Mouse (Mus musculus) megakaryocyte, embryonic 14.5 days (primary cell): ENCODE results near the gene Kdm5c. TPM values are rescaled to one million over a fixed set of nuclear protein-coding genes. Genes with fewer than 3 reads are reported as not detected.
"Not testable (repeated sequence)": the region's sequence is repeated elsewhere in the genome, so short reads cannot be mapped to it uniquely, and the experiment has no call there.

ENCODE experiments used
- H3K27me3 ChIP-seq: replicated peaks from 2 replicates; pipeline ENCODE3; 2012; ENCODE audit warnings: inconsistent platforms
- H3K36me3 ChIP-seq: replicated peaks from 2 replicates; pipeline ENCODE3; 2012; ENCODE audit warnings: low read length, inconsistent platforms, mixed read lengths
- H3K4me1 ChIP-seq: 2 replicates; pipeline ENCODE4 v1.6.1; 2012; ENCODE audit warnings: inconsistent platforms
- H3K4me3 ChIP-seq: replicated peaks from 2 replicates; pipeline ENCODE3; 2012; ENCODE audit warnings: moderate library complexity, mild to moderate bottlenecking, inconsistent platforms
- H3K9me3 ChIP-seq: 2 replicates; pipeline ENCODE4 v1.6.1; 2012; ENCODE audit warnings: inconsistent platforms
- FLI1 ChIP-seq: IDR thresholded peaks from 2 replicates; pipeline ENCODE4 v1.6.1; 2012; ENCODE audit warnings: low read length, inconsistent platforms, mixed read lengths
- GATA1 ChIP-seq: IDR thresholded peaks from 3 replicates; pipeline ENCODE4 v1.6.1; 2012; ENCODE audit warnings: mixed read lengths, low read length, inconsistent platforms, borderline replicate concordance
- polyA plus RNA-seq: library from polyadenylated mRNA; stranded (reverse); fragments of >175 nt; gene quantifications from 2 replicates; pipeline ENCODE4 v1.2.3, GENCODE M21; 2012; ENCODE audit warnings: low replicate concordance; ENCODE audit not compliant: insufficient read depth

Gene Kdm5c
- polyA plus RNA-seq, 1 experiment = 70.8 TPM

- no peak overlapping the region for H3K4me3 ChIP-seq
- TF ChIP-seq GATA1 = no peak
- TF ChIP-seq FLI1 = no peak
- peaks cover 6% of the 10 kb centered on the region; the same call in 1 of the 2 replicates for H3K9me3 ChIP-seq
- H3K4me1 ChIP-seq = peaks cover 18% of the 10 kb centered on the region
- H3K27me3 ChIP-seq = no peaks in the 10 kb centered on the region
- H3K36me3 ChIP-seq = no peaks in the 10 kb centered on the region
Observed at GRCm38 (mm10) chrX:152284746-152285145, 51.9 kb downstream of the Kdm5c start.

GRCm38 (mm10) chrX:152287026-152287425, 54.2 kb downstream of the Kdm5c start:
- not testable (repeated sequence) for H3K36me3 ChIP-seq, H3K27me3 ChIP-seq, H3K9me3 ChIP-seq, H3K4me3 ChIP-seq
- peaks cover 14% of the 10 kb centered on the region for H3K4me1 ChIP-seq

DNA sequence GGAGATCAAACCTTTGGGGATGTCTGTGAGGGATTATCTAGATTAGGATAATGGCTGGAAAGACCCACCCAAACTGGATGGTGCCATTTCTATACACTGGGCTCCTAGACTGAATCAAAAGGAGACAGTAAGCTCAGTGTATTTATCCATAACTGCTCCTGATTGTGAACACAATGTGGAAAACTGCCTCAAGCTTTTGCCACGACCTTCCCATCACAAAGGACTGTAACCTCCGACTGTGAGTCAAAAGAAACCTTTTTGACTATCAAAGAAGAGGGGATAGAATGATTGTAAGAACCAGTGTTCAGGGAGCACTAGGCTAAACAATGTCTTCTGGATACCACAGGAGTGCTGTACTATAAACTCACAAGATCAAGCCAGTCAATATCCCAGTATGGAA, 73.4 kb downstream of the Kdm5c start:
- Histone ChIP-seq H3K4me1 (peaks cover 13% of the 10 kb centered on the region), H3K4me3 (no peak overlapping the region), H3K9me3 (no peaks in the 10 kb centered on the region), H3K27me3 (peaks cover 2% of the 10 kb centered on the region), H3K36me3 (no peaks in the 10 kb centered on the region)
- TF ChIP-seq GATA1 (no peak), FLI1 (no peak)

DNA sequence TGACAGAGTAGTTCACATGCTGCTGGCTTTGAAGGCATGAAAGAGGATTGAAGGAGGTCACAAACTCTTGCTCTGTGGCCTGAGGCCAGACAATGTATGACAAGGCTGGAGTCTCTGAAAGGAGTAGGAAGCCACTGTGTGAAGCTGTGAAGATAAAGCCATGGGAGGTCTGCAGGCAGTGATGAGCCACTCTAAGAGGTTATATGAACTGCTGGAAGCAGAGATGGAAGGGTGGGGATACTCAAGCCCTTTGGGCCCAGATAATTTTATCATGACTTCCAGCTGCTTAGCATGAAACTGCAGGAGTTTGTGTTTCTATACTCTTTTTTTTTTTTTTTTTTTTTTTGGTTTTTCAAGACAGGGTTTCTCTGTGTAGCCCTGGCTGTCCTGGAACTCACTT, 74.6 kb downstream of the Kdm5c start:
- Histone ChIP-seq H3K36me3 (no peaks in the 10 kb centered on the region), H3K4me1 (peaks cover 13% of the 10 kb centered on the region), H3K9me3 (no peaks in the 10 kb centered on the region), H3K27me3 (no peaks in the 10 kb centered on the region), H3K4me3 (no peak overlapping the region)
- no peak for TF ChIP-seq GATA1
- TF ChIP-seq FLI1 = no peak

- TF ChIP-seq GATA1 = no peak
- TF ChIP-seq FLI1 = no peak
- Histone ChIP-seq H3K36me3 (no peaks in the 10 kb centered on the region), H3K9me3 (no peaks in the 10 kb centered on the region), H3K4me1 (peaks cover 13% of the 10 kb centered on the region), H3K27me3 (no peaks in the 10 kb centered on the region), H3K4me3 (no peak overlapping the region)
Observed at GRCm38 (mm10) chrX:152307942-152308341, 75.1 kb downstream of the Kdm5c start.

DNA sequence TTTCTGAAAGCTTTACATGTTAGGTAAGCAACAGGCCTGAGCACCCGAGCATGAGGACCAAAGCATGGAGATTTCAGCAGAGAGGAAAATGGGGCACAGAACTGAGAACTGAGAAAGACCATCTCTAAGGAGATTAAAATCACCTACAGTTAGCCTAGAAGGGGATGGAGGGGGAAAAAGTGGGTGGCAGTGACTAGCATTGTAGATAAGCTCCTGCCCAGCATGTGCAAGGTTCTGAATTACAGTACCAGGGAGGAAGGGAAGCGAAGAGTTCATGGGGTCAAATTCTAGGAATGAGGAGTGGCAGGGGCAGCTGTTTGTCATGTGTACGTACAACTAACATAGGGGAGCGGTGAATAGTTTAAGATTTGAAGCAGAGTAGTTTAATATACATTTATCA, 87.7 kb downstream of the Kdm5c start:
- no peaks in the 10 kb centered on the region for H3K9me3 ChIP-seq
- peaks cover 11% of the 10 kb centered on the region for H3K36me3 ChIP-seq
- no peaks in the 10 kb centered on the region for H3K27me3 ChIP-seq
- TF ChIP-seq FLI1 (no peak), GATA1 (no peak)
- H3K4me1 ChIP-seq = no peaks in the 10 kb centered on the region; the same call in 1 of the 2 replicates
- H3K4me3 ChIP-seq = no peak overlapping the region

GRCm38 (mm10) chrX:152322776-152323175, 90.0 kb downstream of the Kdm5c start:
- no peak overlapping the region for H3K4me3 ChIP-seq
- peaks cover 11% of the 10 kb centered on the region for H3K36me3 ChIP-seq
- H3K9me3 ChIP-seq = no peaks in the 10 kb centered on the region
- H3K27me3 ChIP-seq = peaks cover 5% of the 10 kb centered on the region
- TF ChIP-seq FLI1 (no peak), GATA1 (no peak)
- peaks cover 2% of the 10 kb centered on the region; the same call in 1 of the 2 replicates for H3K4me1 ChIP-seq

- Histone ChIP-seq H3K36me3 (peaks cover 10% of the 10 kb centered on the region), H3K27me3 (peaks cover 5% of the 10 kb centered on the region), H3K9me3 (no peaks in the 10 kb centered on the region), H3K4me1 (peaks cover 5% of the 10 kb centered on the region; the same call in 1 of the 2 replicates), H3K4me3 (no peak overlapping the region)
- no peak for TF ChIP-seq GATA1
- no peak for TF ChIP-seq FLI1
Observed at GRCm38 (mm10) chrX:152323584-152323983, 90.8 kb downstream of the Kdm5c start.

Other genes starting within 250 kb of the Kdm5c start
- 49.6 TPM in 1 of 2 replicates, not detected in the other for gene Hsd17b10, start 231.2 kb upstream of the Kdm5c start, polyA plus RNA-seq
- gene Ribc1, start 216.7 kb upstream of the Kdm5c start, polyA plus RNA-seq = 1.1 and 1.6 TPM in 2 replicates
- gene Smc1a, start 216.6 kb upstream of the Kdm5c start, polyA plus RNA-seq = 0.35 and 5.6 TPM in 2 replicates
- gene Iqsec2, start 88.8 kb upstream of the Kdm5c start, polyA plus RNA-seq = 7.4 and 8.8 TPM in 2 replicates
- gene Kantr, start 94.5 kb downstream of the Kdm5c start, polyA plus RNA-seq = 0.23 TPM in 1 of 2 replicates, not detected in the other
- gene Tspyl2, start 109.4 kb downstream of the Kdm5c start, polyA plus RNA-seq = 13.1 and 18.0 TPM in 2 replicates
- not detected in 2 replicates for gene Gpr173, start 135.7 kb downstream of the Kdm5c start, polyA plus RNA-seq